Mouse (Mus musculus): Measurements from ENCODE around the gene Gm20388. TPM values are rescaled to one million over a fixed set of nuclear protein-coding genes. Genes with fewer than 3 reads are reported as not detected.

Gene Gm20388
- polyA plus RNA-seq, 1 experiment, result not detected

- no peak overlapping the region for H3K27ac ChIP-seq (ENCODE audit: insufficient read depth, low read depth, low read length)
- H3K4me1 ChIP-seq (ENCODE audit: control insufficient read depth, insufficient read depth, low read length), result peaks cover 10% of the 10 kb centered on the region
- TF ChIP-seq CTCF (IDR thresholded peaks at IDR 0.05; ENCODE audit: insufficient read depth, low read depth, low read length) (no peak), POLR2A (IDR thresholded peaks at IDR 0.05; ENCODE audit: insufficient read depth, low read depth, low read length) (no peak)
- 55% methylated on average over 6 of the region's 6 CpGs for WGBS
- H3K4me3 ChIP-seq (ENCODE audit: insufficient read depth, low read depth, low read length), result no peak overlapping the region
Measured at GRCm38 (mm10) chr8:122537033-122537432, 2626.4 kb downstream of the Gm20388 start.

- TF ChIP-seq POLR2A (IDR thresholded peaks at IDR 0.05; ENCODE audit: insufficient read depth, low read depth, low read length) (no peak), CTCF (IDR thresholded peaks at IDR 0.05; ENCODE audit: insufficient read depth, low read depth, low read length) (no peak)
- 90% methylated on average over 2 of the region's 2 CpGs for WGBS
- peaks cover 10% of the 10 kb centered on the region for H3K4me1 ChIP-seq (ENCODE audit: control insufficient read depth, insufficient read depth, low read length)
- H3K4me3 ChIP-seq (ENCODE audit: insufficient read depth, low read depth, low read length), result no peak overlapping the region
- H3K27ac ChIP-seq (ENCODE audit: insufficient read depth, low read depth, low read length), result no peak overlapping the region
Measured at GRCm38 (mm10) chr8:122537812-122538211, 2627.2 kb downstream of the Gm20388 start.

- WGBS, result 85% methylated on average over 9 of the region's 9 CpGs
- TF ChIP-seq POLR2A (IDR thresholded peaks at IDR 0.05; ENCODE audit: insufficient read depth, low read depth, low read length) (no peak), CTCF (IDR thresholded peaks at IDR 0.05; ENCODE audit: insufficient read depth, low read depth, low read length) (no peak)
- peaks cover 10% of the 10 kb centered on the region for H3K4me1 ChIP-seq (ENCODE audit: control insufficient read depth, insufficient read depth, low read length)
- no peak overlapping the region for H3K27ac ChIP-seq (ENCODE audit: insufficient read depth, low read depth, low read length)
- H3K4me3 ChIP-seq (ENCODE audit: insufficient read depth, low read depth, low read length), result no peak overlapping the region
Measured at GRCm38 (mm10) chr8:122538310-122539076, 2627.9 kb downstream of the Gm20388 start.

GRCm38 (mm10) chr8:122544138-122544537 lies 2633.5 kb downstream of the Gm20388 start:
- TF ChIP-seq POLR2A (IDR thresholded peaks at IDR 0.05; ENCODE audit: insufficient read depth, low read depth, low read length), result no peak
- TF ChIP-seq CTCF (IDR thresholded peaks at IDR 0.05; ENCODE audit: insufficient read depth, low read depth, low read length), result no peak
- Histone ChIP-seq H3K27ac (ENCODE audit: insufficient read depth, low read depth, low read length) (no peak overlapping the region), H3K4me1 (ENCODE audit: control insufficient read depth, insufficient read depth, low read length) (peaks cover 19% of the 10 kb centered on the region), H3K4me3 (ENCODE audit: insufficient read depth, low read depth, low read length) (no peak overlapping the region)
- 68% methylated on average over 8 of the region's 8 CpGs for WGBS

- H3K4me3 ChIP-seq (ENCODE audit: insufficient read depth, low read depth, low read length), result no peak overlapping the region
- no peak for TF ChIP-seq CTCF (IDR thresholded peaks at IDR 0.05; ENCODE audit: insufficient read depth, low read depth, low read length)
- TF ChIP-seq POLR2A (IDR thresholded peaks at IDR 0.05; ENCODE audit: insufficient read depth, low read depth, low read length), result no peak
- 95% methylated on average over 6 of the region's 7 CpGs for WGBS
- no peak overlapping the region for H3K27ac ChIP-seq (ENCODE audit: insufficient read depth, low read depth, low read length)
- peaks cover 31% of the 10 kb centered on the region for H3K4me1 ChIP-seq (ENCODE audit: control insufficient read depth, insufficient read depth, low read length)
Measured at GRCm38 (mm10) chr8:122546066-122546755, 2635.6 kb downstream of the Gm20388 start.

- peaks cover 34% of the 10 kb centered on the region for H3K4me1 ChIP-seq (ENCODE audit: control insufficient read depth, insufficient read depth, low read length)
- no peak overlapping the region for H3K27ac ChIP-seq (ENCODE audit: insufficient read depth, low read depth, low read length)
- no peak overlapping the region for H3K4me3 ChIP-seq (ENCODE audit: insufficient read depth, low read depth, low read length)
- TF ChIP-seq CTCF (IDR thresholded peaks at IDR 0.05; ENCODE audit: insufficient read depth, low read depth, low read length), result no peak
- WGBS, result 77% methylated on average over 24 of the region's 24 CpGs
Measured at GRCm38 (mm10) chr8:122546811-122547453, 2636.3 kb downstream of the Gm20388 start.

- no peak overlapping the region for H3K4me3 ChIP-seq (ENCODE audit: insufficient read depth, low read depth, low read length)
- WGBS, result 58% methylated on average over 5 of the region's 5 CpGs
Measured at GRCm38 (mm10) chr8:122547815-122548214, 2637.2 kb downstream of the Gm20388 start.

GRCm38 (mm10) chr8:122548331-122548730 lies 2637.7 kb downstream of the Gm20388 start:
- 84% methylated on average over 13 of the region's 13 CpGs for WGBS
- H3K4me3 ChIP-seq (ENCODE audit: insufficient read depth, low read depth, low read length), result no peak overlapping the region
- no peak overlapping the region for H3K27ac ChIP-seq (ENCODE audit: insufficient read depth, low read depth, low read length)
- TF ChIP-seq CTCF (IDR thresholded peaks at IDR 0.05; ENCODE audit: insufficient read depth, low read depth, low read length) (no peak), POLR2A (IDR thresholded peaks at IDR 0.05; ENCODE audit: insufficient read depth, low read depth, low read length) (no peak)
- H3K4me1 ChIP-seq (ENCODE audit: control insufficient read depth, insufficient read depth, low read length), result peaks cover 34% of the 10 kb centered on the region

More at GRCm38 (mm10) chr8:122547815-122548214, 2637.2 kb downstream of the Gm20388 start:
- Histone ChIP-seq H3K4me1 (ENCODE audit: control insufficient read depth, insufficient read depth, low read length) (peaks cover 34% of the 10 kb centered on the region), H3K27ac (ENCODE audit: insufficient read depth, low read depth, low read length) (no peak overlapping the region)
- no peak for TF ChIP-seq POLR2A (IDR thresholded peaks at IDR 0.05; ENCODE audit: insufficient read depth, low read depth, low read length)
- no peak for TF ChIP-seq CTCF (IDR thresholded peaks at IDR 0.05; ENCODE audit: insufficient read depth, low read depth, low read length)

Data from olfactory bulb, adult 2 months (tissue).